Mouse (Mus musculus): ENCODE data around the gene Gm10799. TPM values are rescaled to one million over a fixed set of nuclear protein-coding genes. Genes with fewer than 3 reads are reported as not detected.

The Gm10799 gene
- total RNA-seq, 1 experiment from 2014 or later, result not detected

Other genes with a start within 250 kb of the Gm10799 start
- gene Lmo2, start 110.6 kb downstream of the Gm10799 start, total RNA-seq (2021), result 28.5 and 30.2 TPM in 2 replicates
- 76.7 and 79.6 TPM in 2 replicates for gene Fbxo3, start 40.8 kb downstream of the Gm10799 start, total RNA-seq (2021)
- not detected in 2 replicates for gene 4931422A03Rik, start 40.2 kb downstream of the Gm10799 start, total RNA-seq (2021)
- 0.59 TPM in 1 of 2 replicates, not detected in the other for gene Gm10912, start 2.7 kb downstream of the Gm10799 start, total RNA-seq (2021)
- 4.4 and 4.6 TPM in 2 replicates for gene Cd59b, start 1.3 kb upstream of the Gm10799 start, total RNA-seq (2021)
- 47.4 and 51.9 TPM in 2 replicates for gene Cd59a, start 27.3 kb upstream of the Gm10799 start, total RNA-seq (2021)
- gene A930018P22Rik, start 54.2 kb upstream of the Gm10799 start, total RNA-seq (2021), result 1.1 and 2.4 TPM in 2 replicates